Mouse (Mus musculus) right cerebral cortex, postnatal 25 days (tissue): ENCODE results near the gene Muc20.

Experiments used
- DNase-seq: peaks from one replicate; pipeline ENCODE4 v3.0.0; 2022

The Muc20 gene

DNA sequence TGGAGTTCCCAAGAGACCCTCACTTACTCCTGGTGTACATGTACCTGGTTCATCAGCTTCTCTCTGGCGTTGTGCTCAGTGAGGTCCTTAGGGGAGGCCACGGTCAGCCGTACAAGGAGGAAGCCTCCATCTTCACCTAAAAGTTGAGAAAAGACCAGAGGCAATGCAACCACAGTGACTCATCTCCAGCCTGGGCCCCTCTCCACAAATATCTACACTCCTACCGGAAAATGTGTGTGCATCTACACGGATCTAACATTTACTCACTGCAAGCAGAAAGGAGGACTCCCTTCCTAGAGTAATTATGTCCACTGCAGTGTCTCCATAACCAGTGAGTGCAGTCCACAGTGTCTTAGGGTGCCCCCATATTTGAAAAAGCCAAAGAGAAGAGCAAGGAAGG, 7.2 kb downstream of the Muc20 start:
- DNase-seq: no peak

DNA sequence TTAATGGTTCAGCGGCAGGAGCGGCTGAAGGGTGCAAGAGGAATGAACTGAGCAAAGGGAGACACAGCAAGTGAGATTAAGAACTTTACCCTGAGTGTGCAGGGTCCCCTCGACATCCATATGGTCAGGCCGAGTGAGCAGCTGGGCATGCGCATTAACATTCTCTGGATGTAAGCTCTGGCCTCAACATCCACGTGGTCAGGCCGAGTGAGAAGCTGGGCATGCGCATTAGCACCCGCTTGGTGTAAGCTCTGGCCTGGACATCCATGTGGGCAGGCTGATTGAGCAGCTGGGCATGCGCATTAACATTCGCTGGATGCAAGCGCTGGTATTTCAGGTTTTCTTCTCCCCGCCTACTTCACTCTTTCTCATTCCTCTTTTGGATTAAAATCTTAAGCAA, 12.4 kb downstream of the Muc20 start:
- peak; percentile 47 for DNase-seq

DNA sequence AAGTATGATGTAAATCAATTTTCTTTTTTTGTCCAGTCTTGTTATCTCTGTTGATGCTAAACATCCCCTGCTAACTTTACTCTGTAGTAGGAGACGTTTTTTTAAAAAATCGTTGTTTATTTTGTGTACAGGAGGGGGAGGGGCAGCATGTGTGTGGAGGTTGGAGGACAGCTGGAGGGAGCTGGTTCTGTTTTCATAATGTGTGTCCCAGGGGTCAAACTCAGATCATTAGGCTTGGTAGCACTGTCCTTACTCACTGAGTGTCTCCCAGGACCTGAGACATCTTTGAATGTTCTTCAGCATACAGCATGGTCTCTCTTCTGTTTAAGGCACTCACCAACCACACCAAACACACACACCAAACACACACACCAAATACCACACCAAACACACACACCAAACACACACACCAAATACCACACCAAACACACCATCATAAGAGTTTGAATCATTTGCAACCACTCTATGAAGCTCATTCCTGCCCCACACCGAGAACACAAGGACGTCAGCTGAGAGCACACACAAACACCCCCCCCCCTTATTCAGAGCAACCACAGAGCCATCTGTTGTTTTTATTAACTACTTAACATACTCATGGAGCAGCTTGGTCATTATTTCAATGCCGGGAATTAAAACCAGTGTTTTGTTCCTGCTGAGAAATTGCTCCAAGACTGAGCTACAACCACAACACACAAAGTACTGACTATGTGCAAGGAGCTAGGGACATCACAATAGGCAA, 13.7 kb downstream of the Muc20 start:
- no peak for DNase-seq

DNA sequence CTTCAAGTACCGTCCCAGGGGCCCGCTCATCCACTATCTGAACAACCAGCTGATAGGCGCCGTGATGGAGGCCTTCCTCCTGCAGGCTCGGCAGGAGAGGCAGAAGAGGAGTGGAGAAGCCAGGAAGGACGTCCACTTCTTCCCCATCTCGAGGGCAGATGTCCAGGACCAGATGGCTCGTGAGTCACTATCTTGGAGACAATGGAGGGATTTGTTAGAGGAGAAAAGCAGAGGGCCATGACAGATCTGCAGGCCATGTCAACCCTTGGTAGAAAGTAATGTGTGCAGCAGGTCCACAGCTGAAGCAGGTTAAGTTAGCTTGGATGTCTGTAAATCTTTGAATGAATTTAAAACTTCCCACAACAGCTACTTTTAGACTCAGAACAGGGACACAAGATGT, 18.3 kb downstream of the Muc20 start:
- no peak for DNase-seq

DNA sequence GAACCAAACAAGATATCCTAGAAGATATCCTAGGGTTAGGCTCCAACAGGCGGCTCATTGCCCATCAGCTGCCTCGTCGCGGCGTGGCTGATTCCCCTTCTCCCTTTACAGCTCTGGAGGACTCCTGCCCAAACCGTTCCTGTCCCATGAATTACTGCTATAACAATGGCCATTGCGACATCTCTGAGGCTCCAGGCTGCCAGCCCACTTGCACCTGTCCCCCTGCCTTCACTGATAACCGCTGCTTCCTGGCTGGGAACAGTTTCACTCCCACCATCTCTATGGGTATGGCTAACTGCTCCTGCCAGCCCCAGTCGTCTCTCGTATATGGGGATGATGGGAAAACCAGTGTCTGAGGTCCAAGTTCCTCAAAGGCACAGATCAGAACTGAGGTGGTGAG, 20.6 kb downstream of the Muc20 start:
- no peak for DNase-seq

DNA sequence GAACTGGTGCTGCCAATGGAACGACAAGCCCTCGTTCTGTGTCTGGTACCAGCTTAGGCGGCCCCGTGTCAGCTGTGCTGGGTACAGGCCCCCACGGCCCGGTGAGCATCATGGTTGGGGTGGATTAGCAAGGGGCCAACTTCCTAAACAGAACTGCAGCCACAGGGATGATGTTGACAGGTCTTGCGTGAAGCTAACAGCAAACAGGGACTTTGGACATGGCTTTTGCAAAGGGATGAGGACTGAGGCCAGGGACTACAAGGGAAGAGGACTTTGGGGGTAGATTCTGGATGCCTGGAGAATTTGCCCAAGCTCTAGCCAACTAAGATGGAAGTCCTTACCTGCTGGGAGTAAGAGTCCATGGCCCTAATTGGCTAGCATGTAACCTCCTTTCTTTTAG, 30.3 kb downstream of the Muc20 start:
- no peak for DNase-seq

DNA sequence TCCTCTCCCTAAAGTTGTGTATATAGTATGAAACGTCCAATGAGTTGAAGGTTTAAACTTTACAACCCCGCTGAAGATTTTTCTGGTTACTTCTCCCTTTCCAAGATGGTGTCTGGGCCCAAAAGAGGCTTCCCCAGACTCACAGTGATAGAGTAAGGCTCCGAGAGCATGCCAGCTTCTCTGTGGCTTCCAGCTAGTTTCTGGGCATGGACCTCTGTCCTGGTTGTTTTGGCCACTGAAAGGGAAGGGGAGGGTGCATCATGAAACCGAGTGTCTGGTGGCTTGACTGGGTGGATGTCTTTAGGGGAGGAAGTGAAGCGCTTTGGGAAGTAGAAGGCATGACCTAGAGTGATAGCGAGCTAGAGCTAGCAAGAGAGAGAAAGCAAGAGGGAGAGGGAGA, 32.3 kb downstream of the Muc20 start:
- no peak for DNase-seq

DNA sequence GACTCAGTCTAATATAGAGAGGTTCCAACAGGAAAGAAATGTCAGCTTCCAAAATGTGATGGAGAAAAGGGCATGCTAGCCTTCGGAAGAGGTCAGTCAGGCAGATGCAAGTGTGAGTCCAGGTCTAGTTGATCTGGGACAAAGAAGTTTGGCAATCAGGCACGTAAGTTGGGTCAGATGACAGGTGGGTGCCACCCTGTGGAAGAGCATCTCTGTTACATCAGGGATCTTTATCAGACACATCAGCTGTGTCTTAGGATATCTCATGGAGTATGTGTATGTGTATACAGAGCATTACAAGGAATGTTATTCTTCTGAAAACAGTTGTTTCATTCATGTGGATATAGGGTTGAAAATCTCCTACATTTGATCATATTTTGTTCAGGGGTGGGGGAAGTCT, 32.7 kb downstream of the Muc20 start:
- DNase-seq: no peak

DNA sequence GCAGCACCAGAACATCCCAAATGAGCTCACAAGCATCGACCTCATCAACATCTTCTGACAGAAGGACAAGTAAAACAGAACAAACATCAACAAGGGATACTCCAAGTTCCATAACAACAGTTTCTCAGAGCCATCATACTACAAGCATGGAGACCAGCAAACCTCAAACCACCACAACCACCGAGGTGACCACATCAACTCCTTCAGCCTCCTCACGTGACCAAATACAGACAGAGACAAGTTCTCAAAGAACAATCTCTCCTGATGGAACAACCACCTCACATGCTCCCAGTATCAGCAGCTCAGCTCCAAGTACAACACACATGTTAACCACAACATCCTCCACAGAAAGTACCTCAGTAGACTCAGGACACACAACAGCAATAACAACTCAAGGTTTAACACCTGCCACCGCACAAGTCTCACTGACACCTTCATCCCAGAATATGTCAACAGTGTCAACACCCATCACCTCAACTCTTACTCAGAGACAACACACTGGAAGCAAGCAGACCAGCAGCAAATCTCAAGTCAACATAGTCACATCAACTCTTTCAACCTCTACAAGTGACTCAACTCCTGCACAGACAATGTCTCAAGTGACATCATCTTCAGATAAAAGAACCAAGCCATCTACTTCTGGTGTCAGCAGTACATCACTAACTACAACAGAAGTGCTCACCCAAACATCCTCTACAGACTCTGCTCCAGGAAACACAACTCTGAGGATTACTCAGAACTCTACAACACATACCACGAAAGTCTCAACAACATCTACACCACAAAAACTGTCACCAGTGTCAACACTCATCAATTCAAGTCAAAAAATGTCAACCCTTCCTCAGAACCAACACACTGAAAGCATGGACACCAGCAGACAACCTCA, 46.8 kb downstream of the Muc20 start:
- DNase-seq: no peak

DNA sequence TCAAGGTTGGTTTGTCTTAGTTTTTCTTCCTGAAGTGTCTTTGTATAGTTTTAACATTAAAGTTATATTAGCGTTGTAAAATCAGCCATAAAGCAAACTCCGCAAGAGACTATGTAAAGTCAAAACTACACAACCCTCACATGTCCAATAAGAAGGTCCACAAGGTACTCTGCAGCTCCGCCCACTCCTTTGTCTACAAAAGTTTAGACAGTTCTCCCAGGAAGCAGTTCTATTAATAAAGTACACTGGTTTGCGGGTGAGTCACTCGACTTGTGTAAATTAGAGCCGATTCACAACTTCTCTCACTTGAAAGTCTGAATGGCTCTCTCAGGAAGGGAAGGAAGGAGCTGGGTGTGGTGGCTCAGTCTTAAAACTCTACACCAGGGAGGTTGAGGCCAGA, 51.4 kb downstream of the Muc20 start:
- no peak for DNase-seq

DNA sequence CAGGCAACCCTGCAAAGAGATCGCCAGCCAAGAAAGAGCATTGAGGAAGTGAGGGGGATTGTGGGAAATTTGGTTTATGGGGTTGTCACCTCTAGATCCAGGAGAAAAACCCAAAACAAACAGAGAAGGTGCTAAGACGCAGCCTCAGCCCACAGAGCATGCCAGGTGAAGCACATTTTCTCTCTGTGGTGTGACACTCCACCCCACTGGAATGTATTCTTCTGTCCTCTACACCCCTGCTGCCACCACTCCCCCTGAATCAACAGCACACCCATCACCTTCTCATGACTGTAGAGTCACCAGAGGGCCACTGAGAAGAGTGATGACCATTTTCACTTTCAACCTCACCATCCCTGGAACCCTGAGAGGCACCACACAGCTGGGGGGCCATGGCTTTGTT, 54.5 kb downstream of the Muc20 start:
- DNase-seq: no peak

DNA sequence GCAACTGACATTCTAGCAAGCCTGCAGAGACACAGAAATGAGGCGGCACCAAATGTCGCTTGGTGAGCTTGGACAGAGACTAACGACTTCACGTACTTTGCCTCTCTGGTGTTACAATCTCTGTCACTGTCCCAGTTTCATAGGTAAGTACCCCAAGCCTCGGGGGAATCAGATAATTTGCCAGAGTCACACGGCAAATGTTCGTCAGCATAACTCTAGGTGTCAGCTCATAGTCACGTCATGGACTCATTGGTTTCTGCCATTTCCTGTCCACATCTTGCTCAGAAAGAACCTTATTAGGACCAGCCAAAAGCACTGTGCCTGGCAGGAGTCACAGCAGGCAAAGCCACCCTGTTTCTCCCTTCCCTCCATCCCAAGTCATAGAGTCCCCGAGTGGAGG, 55.9 kb downstream of the Muc20 start:
- DNase-seq: no peak

DNA sequence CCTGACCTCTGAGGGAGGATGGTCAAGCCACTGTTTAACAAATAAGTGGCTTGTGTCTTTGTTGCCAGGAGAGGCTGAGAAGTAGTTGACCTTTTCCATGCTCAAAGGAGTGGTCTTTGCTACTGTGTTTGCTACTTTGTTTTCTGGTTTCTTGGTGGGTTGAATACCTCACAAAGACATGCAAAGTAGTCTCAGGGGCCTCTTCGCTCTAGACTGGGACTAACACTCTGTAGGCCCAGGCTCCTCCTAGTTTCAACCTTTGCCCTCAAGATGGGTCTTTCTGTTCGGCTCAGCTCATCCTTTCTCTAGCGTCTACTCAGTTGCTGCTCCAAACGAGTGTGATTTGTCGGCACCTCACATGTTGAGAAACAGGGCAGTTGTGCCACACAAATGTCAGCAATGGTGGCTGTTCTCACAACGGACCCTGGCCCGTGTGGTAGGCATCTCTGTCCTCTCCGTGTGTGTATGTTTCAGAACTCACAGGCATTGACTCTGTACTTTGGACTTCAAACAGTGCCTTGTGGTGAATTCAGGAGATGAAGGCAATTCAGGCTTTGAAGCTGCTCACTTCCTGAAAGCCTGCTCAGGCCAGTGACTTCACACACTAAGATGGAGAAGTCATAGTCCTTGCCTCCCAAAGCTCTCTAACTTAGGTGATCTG, 57.1 kb downstream of the Muc20 start:
- no peak for DNase-seq

DNA sequence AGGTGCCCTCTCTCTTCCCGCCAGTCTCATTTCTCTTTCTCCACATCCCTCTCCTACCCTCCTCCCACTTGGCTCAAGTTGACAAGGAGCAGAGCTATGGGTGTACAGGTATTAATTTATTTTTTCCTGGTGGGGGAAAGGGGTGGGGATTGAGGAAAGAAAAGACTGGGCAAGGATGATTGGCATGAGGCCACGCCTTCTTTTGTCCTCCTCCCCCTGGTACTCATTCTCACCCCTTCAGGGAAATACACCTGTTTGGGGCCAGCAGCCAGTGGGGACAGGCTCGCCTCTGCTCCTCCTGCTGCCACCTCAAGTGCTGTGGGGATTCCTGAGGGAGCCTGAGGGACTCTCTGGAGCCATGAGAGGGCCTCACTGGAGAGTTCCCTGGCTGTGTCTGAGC, 61.2 kb downstream of the Muc20 start:
- DNase-seq: no peak

DNA sequence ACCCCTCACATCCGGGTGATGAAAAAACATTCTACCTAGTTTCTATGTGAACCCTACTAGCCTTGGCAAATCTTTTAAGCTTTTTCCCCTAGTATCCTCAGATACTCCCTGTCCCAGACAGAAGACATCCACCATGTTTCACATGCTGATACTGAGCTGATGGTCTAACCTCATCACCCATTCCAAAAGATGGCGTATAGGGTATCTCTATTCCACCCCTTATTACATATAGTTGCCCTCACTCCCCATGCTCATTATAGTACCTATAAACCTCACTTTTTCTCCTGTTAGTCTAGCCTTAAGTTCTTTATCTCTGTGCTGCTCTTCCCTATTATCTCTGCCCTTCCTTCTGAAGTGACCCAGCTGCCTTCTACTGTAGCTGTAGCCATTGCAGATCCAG, 61.6 kb downstream of the Muc20 start, which contains the start of gene Muc4:
TSS of gene Muc4 (plus strand) at position 301 of the 400 bp plus-strand sequence.
- no peak for DNase-seq

DNA sequence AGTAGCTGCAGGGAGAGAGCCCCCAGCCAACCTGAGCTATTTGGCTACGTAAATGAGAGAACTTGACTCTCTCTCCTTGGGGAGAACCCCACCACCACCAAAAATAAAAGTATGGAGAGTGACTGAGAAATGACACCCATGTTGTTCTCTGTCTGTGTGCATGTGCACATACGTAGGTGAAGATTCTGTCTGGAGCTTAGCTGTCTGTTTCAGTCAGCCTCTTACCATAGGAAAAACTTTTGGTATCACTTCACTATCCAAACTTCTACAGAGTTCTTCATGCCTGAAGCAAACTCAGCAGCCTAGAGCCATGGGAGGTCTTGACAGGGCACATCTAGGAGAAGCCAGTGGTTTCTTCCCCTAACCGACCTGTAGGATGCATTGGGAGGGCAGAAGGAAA, 64.0 kb downstream of the Muc20 start:
- DNase-seq: no peak

DNA sequence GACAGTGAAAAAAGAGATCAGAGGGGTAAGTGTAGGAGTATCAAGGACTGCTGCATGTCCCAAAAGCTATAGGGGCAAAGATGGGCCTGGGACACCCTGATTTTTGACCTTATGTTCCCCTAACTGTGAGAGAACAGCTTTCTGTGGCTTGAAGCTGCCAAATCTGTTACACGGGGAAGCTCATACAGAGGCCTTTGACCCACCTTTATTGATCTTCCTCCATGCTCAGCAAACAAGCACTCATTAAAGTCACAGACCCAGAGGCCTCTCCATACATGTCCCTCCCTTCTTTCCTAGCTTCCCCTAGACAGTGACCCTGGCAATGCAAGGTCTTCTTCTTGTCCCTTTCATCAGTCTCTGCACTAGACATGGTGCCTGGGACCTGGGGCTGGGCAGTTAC, 68.5 kb downstream of the Muc20 start:
- no peak for DNase-seq

DNA sequence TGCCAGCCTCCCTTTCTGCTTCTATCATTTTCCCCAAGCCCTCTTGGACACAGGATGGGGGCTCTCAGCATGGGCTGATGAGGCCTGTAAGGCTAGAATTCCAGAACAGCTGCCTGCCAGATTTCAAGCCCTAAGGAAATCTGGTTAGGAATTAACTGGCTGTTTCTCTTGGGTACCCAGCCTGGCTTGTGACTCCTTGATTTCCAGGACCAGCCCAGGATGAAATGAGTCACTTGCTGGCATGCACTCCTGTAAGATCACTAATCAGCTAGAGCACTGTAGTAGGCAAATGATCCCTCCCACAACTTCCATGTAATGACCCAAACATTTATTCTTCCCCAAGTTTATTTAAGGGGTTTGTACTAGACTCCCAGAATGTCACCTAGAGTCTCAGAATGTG, 69.0 kb downstream of the Muc20 start:
- DNase-seq: no peak
